Mouse (Mus musculus) lung, postnatal 0 days (tissue): ENCODE measurements at regions not wholly inside any gene's neighbourhood (a gene's known extent, or its start where the extent isn't known, plus 50 kb on each side); places are given as distances from the start of the nearest gene placed in this dataset.

Source experiments
- ATAC-seq: fragments of 200-750 bp; cut with Nextera tagmentation; 2 replicates; pipeline ENCODE4 v1.8.0; 2017; ENCODE audit warnings: moderate library complexity
- DNase-seq: peaks from one replicate; pipeline ENCODE4 v3.0.0-alpha.2; 2016; ENCODE audit warnings: low spot score
- H3K27ac ChIP-seq: fragments of 300-500 bp; sonication (generic); 2 replicates; pipeline ENCODE4 v1.5.1; 2014; ENCODE audit warnings: antibody characterized with exemption, mild to moderate bottlenecking, low read length, mixed read lengths
- H3K27me3 ChIP-seq: fragments of 300-500 bp; sonication (generic); replicated peaks from 2 replicates; pipeline ENCODE4 v1.6.1; 2014; ENCODE audit warnings: low read length, mixed read lengths; ENCODE audit not compliant: insufficient read depth
- H3K36me3 ChIP-seq: fragments of 300-500 bp; sonication (generic); 2 replicates; pipeline ENCODE4 v1.6.1; 2014; ENCODE audit warnings: low read length, mixed read lengths; ENCODE audit not compliant: insufficient read depth
- H3K4me1 ChIP-seq: fragments of 300-500 bp; sonication (generic); 2 replicates; pipeline ENCODE4 v1.6.1; 2014; ENCODE audit warnings: antibody characterized with exemption, low read depth, low read length, mixed read lengths; ENCODE audit not compliant: insufficient read depth
- H3K4me2 ChIP-seq: fragments of 300-500 bp; sonication (generic); replicated peaks from 2 replicates; pipeline ENCODE4 v1.6.1; 2014; ENCODE audit warnings: low read depth, mild to moderate bottlenecking, low read length, moderate library complexity, mixed read lengths
- H3K4me3 ChIP-seq: fragments of 300-500 bp; sonication (generic); 2 replicates; pipeline ENCODE4 v1.5.1; 2014; ENCODE audit warnings: low read depth, low read length
- H3K9ac ChIP-seq: fragments of 300-500 bp; sonication (generic); replicated peaks from 2 replicates; pipeline ENCODE4 v1.6.1; 2014; ENCODE audit warnings: low read depth, mild to moderate bottlenecking
- H3K9me3 ChIP-seq: fragments of 300-500 bp; sonication (generic); 2 replicates; pipeline ENCODE4 v1.6.1; 2016; ENCODE audit warnings: low read length, mixed read lengths
- CTCF ChIP-seq: IDR thresholded peaks from 2 replicates; pipeline ENCODE4 v1.5.1; 2016; ENCODE audit warnings: antibody characterized with exemption, mild to moderate bottlenecking
- EP300 ChIP-seq: IDR thresholded peaks from 2 replicates; pipeline ENCODE4 v1.6.1; 2016; ENCODE audit warnings: antibody characterized with exemption, mild to moderate bottlenecking, control low read depth
- WGBS: fragments of 180-500 bp; shearing (Covaris S2); extraction: QIAGEN DNeasy Blood & Tissue Kit; methylation state at CpG from one replicate; pipeline ENCODE4 v1.1.7; 2014; 5-methylcytosine and 5-hydroxymethylcytosine counted together

DNA sequence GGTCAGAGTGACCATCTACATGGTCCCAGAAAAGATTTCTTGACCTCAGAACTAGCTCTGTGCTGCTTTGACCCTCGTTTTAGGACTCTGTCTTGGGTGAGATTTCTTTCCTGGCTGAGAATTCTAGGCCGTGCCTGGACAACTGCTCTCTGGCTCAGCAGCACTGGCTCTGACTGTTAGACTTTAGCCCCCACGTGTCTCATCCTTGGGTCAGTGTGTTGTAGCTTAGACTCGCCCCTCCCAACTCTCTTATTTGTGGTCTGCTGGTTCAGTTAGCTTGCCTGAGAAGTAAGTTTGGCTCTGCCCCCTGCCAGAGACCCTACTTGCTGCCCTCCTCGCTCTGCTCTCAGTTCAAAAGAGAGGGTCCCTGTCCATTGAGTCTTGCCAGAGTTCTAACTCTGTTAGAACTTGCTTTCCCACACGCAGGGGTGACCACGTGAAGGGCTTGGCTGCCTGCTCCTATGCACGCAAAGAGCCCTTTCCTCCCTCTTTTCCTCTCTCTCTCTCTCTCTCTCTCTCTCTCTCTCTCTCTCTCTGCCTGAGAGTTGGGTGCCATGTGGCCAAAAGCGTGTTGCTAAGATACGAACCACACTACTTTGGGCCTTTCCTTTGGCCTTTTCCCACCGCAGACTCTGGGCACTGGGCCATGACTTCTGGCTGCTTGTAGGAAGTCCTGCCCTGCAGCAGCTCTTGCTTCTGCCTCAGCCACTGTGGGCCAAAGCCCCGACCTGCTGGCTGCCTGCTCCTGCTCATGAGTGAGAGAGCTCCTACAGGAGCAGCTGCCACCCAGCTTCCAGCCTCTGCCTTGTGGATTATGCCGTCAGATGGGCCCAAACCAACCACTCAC is 344.2 kb upstream of the Amot start:
- Histone ChIP-seq H3K4me3 (no peak overlapping the region), H3K9me3 (no peaks in the 10 kb centered on the region), H3K4me1 (no peaks in the 10 kb centered on the region), H3K9ac (no peak overlapping the region), H3K36me3 (no peaks in the 10 kb centered on the region), H3K4me2 (no peak overlapping the region), H3K27ac (no peak overlapping the region), H3K27me3 (no peaks in the 10 kb centered on the region)
- DNase-seq = peak; percentile 8
- peak; percentile 33; the same call in 1 of the 2 replicates for ATAC-seq
- WGBS = 47% methylated on average over 13 of the region's 13 CpGs
- no peak for TF ChIP-seq CTCF

DNA sequence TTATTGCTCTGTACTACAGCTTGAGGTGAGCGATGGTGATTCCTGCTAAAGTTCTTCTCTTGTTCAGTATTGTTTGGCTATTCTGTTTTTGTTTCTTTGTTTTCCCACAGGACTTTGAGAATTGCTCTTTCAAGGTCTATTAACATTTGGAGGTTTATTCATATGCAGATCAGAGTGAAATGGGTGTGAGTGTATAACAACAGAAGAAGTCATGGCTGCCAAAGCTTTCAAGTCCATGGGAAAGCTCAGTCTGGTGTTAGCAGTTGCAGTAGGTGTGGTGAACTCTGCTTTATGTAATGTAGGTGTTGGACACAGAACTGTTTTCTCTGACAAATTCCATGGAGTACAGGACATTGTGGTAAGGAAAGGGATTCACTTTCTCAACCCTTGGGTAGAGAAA is 328.1 kb upstream of the Amot start:
- Histone ChIP-seq H3K9me3 (no peaks in the 10 kb centered on the region), H3K27me3 (no peaks in the 10 kb centered on the region)

DNA sequence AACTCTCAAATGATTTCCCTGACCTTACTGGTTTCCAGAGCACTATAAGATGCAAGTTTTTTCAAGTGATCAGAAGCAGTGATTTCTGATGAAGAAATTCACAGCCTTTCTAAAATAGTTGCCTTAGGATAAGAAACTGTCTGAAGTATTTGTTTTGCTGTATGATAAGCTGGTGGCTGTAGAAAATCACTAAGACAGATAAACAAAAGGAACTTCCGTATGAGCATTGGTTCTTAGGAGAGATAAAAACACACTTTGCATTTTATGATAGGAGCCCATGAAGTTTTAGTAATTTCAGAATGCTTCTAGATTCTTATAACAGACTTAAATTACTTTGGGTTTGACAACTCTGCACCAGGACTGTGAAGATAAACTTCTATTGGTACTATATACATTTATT is 308.0 kb upstream of the Amot start:
- no peak for ATAC-seq
- no peak overlapping the region for H3K4me2 ChIP-seq
- H3K27ac ChIP-seq = no peak overlapping the region
- no peaks in the 10 kb centered on the region for H3K27me3 ChIP-seq
- WGBS = 40% methylated on average over 1 of the region's 1 CpGs
- no peaks in the 10 kb centered on the region for H3K4me1 ChIP-seq
- H3K9ac ChIP-seq = no peak overlapping the region
- H3K4me3 ChIP-seq = no peak overlapping the region
- DNase-seq = no peak
- TF ChIP-seq CTCF (no peak), EP300 (no peak)
- no peaks in the 10 kb centered on the region for H3K36me3 ChIP-seq
- no peaks in the 10 kb centered on the region for H3K9me3 ChIP-seq

More for the DNA sequence above, 328.1 kb upstream of the Amot start:
- Histone ChIP-seq H3K4me3 (no peak overlapping the region), H3K27ac (no peak overlapping the region), H3K4me1 (no peaks in the 10 kb centered on the region), H3K9ac (no peak overlapping the region), H3K36me3 (no peaks in the 10 kb centered on the region), H3K4me2 (no peak overlapping the region)
- TF ChIP-seq CTCF = no peak
- no peak for TF ChIP-seq EP300
- ATAC-seq (no peak), DNase-seq (no peak)
- WGBS = 85% methylated on average over 1 of the region's 1 CpGs
